Mouse (Mus musculus) heart, postnatal 4 days (tissue): Measurements from ENCODE around the gene Ccdc83. TPM values are rescaled to one million over a fixed set of nuclear protein-coding genes. Genes with fewer than 3 reads are reported as not detected.

Experiments
- total RNA-seq, 2 experiments: library from RNA; stranded (reverse); gene quantifications; 2 replicates each; pipeline ENCODE4 v1.2.3; 2021

Gene Ccdc83
- total RNA-seq, 2 experiments from 2014 or later, result not detected

Other genes with a start within 250 kb of the Ccdc83 start
- gene Picalm, start 135.6 kb downstream of the Ccdc83 start, total RNA-seq, result 100 to 1,000 TPM; 274 to 301 TPM
- gene Sytl2, start 36.5 kb upstream of the Ccdc83 start, total RNA-seq, result 10 to 100 TPM; 15.5 to 15.9 TPM
- under 1 TPM; 0.38 to 0.52 TPM for gene Ccdc89, start 160.8 kb upstream of the Ccdc83 start, total RNA-seq
- gene Crebzf, start 177.0 kb upstream of the Ccdc83 start, total RNA-seq, result 10 to 100 TPM; 34.4 to 37.6 TPM
- 10 to 100 TPM; 94.6 to 98.6 TPM for gene Tmem126a, start 191.5 kb upstream of the Ccdc83 start, total RNA-seq
- 10 to 100 TPM; 13.2 to 14.3 TPM for gene Tmem126b, start 210.2 kb upstream of the Ccdc83 start, total RNA-seq
- 1 to 10 TPM; 2.7 to 2.9 TPM for gene Dlg2, start 210.9 kb upstream of the Ccdc83 start, total RNA-seq